Mouse (Mus musculus): Measurements from ENCODE around the gene Gm15114. TPM values are rescaled to one million over a fixed set of nuclear protein-coding genes. Genes with fewer than 3 reads are reported as not detected.
"Not testable (repeated sequence)": the region's sequence is repeated elsewhere in the genome, so short reads cannot be mapped to it uniquely, and the experiment has no call there.

The Gm15114 gene
- not detected in 2 replicates for polyA plus RNA-seq (2014; fragmentation: Nextera tagmentation; extraction: Ambion mirVana)

- H3K27me3 ChIP-seq (ENCODE audit: control insufficient read depth, insufficient read depth, low read length); H3K9me3 ChIP-seq (replicated peaks; ENCODE audit: control insufficient read depth, low read length): not testable (repeated sequence)
Observed at GRCm38 (mm10) chrX:148488649-148489048, at the start of gene Gm15114. TSS of gene Gm15114 (plus strand) at chrX:148488949.

More at GRCm38 (mm10) chrX:148488649-148489048, at the start of gene Gm15114:
- H3K27ac ChIP-seq (replicated peaks; ENCODE audit: low read depth, low read length); H3K4me1 ChIP-seq (ENCODE audit: control insufficient read depth, insufficient read depth, low read length); DNase-seq (ENCODE audit: low spot score); H3K4me2 ChIP-seq (ENCODE audit: low read depth, low read length); H3K36me3 ChIP-seq (replicated peaks; ENCODE audit: control insufficient read depth, insufficient read depth, low read depth, low read length); ATAC-seq (replicated peaks; ENCODE audit: insufficient number of reproducible peaks, low FRiP score, low TSS enrichment, low read depth); H3K4me3 ChIP-seq (ENCODE audit: low read depth, low read length); H3K9ac ChIP-seq (replicated peaks; ENCODE audit: low read length): not testable (repeated sequence)
- no CpG with 5 or more reads among the region's 1 CpGs for WGBS

Other genes with a start within 250 kb of the Gm15114 start
- not detected in 2 replicates for gene Gm8334, start 126.2 kb downstream of the Gm15114 start, polyA plus RNA-seq (2014; fragmentation: Nextera tagmentation; extraction: Ambion mirVana)
- not detected in 2 replicates for gene Gm15127, start 174.6 kb downstream of the Gm15114 start, polyA plus RNA-seq (2014; fragmentation: Nextera tagmentation; extraction: Ambion mirVana)